Mouse (Mus musculus): ENCODE data around the gene Slc16a10. TPM values are rescaled to one million over a fixed set of nuclear protein-coding genes. Genes with fewer than 3 reads are reported as not detected.
"Not testable (repeated sequence)": the region's sequence is repeated elsewhere in the genome, so short reads cannot be mapped to it uniquely, and the experiment has no call there.

Gene Slc16a10
- polyA plus RNA-seq, 1 experiment from 2014 or later = 16.5 TPM

DNA sequence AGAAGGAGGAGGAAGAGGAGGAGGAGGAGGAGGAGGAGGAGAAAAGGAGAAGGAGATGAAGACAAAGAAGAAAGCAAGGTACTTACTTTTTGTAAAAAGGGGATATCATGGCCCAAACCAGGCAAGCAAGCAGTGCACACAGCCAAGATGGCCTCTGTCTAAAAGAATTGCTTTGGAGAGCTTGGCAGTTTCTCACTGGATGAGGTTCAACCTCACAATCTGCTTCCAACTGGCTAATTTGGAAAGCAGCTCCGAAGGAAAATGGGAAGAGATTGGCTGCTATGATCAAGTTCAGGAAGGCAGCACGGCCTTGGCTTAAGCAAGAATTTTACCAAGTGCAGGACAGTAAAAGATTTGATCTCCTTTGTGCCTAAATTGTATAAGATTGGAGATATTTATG lies 112.4 kb downstream of the Slc16a10 start:
- no peak overlapping the region for H3K4me3 ChIP-seq (replicated peaks)
- no peak overlapping the region for H3K4me2 ChIP-seq
- H3K9me3 ChIP-seq = no peaks in the 10 kb centered on the region
- no peaks in the 10 kb centered on the region for H3K36me3 ChIP-seq
- peaks cover 3% of the 10 kb centered on the region; the same call in 1 of the 2 replicates for H3K4me1 ChIP-seq
- no peaks in the 10 kb centered on the region for H3K27me3 ChIP-seq (replicated peaks)
- no peak overlapping the region for H3K9ac ChIP-seq
- ATAC-seq (ENCODE audit: insufficient read depth, low FRiP score, low read depth) = no peak
- H3K27ac ChIP-seq = no peak overlapping the region
- WGBS = 81% methylated on average over 2 of the region's 2 CpGs

DNA sequence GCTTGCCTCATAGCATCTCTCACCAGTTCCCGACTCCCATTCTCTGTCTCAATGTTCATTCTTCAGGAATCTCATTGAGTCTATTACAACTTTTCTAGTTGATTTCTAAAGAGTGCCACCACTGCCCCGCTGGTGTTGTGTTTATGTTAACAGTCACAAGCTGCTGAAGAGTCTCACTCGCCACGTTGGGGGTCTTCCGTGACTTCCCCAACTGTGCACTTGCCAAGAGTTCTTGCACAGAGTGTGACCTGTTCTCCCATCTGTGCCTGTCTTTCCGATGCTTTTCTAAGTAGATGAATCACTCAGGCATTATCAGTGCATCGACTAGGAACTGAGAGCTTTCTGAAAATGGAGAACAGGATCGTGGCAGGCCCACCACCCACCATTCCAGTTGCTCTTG lies 114.0 kb downstream of the Slc16a10 start:
- ATAC-seq (ENCODE audit: insufficient read depth, low FRiP score, low read depth) = no peak
- no peak overlapping the region for H3K4me3 ChIP-seq (replicated peaks)
- H3K9ac ChIP-seq = no peak overlapping the region
- peaks cover 3% of the 10 kb centered on the region; the same call in 1 of the 2 replicates for H3K4me1 ChIP-seq
- H3K4me2 ChIP-seq = no peak overlapping the region
- H3K36me3 ChIP-seq = no peaks in the 10 kb centered on the region
- H3K9me3 ChIP-seq = no peaks in the 10 kb centered on the region
- 77% methylated on average over 8 of the region's 8 CpGs for WGBS
- H3K27me3 ChIP-seq (replicated peaks) = no peaks in the 10 kb centered on the region
- H3K27ac ChIP-seq = no peak overlapping the region

DNA sequence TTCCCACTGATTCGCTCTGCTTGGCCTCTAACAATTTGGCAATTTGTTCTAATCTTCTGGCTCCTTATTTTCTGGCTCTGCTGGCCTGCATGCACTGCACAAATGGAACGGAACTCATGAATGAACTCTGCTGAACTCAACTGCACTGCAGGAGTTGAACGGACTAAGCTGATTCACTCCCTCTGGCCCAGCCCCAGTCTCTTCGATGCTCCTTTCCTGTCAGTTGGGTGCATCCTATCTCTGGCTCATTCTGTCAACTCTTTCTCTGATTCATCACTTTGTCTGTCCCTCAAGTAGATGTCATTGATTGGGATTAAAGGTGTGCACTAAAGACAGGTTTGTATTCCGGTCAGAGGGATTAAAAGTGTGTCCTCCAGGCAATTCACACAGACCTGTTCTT lies 115.5 kb downstream of the Slc16a10 start:
- WGBS = 93% methylated on average over 5 of the region's 5 CpGs
- Histone ChIP-seq H3K4me1 (peaks cover 3% of the 10 kb centered on the region; the same call in 1 of the 2 replicates), H3K4me2 (no peak overlapping the region), H3K27ac (no peak overlapping the region), H3K9ac (no peak overlapping the region), H3K9me3 (no peaks in the 10 kb centered on the region), H3K36me3 (no peaks in the 10 kb centered on the region), H3K4me3 (replicated peaks) (no peak overlapping the region), H3K27me3 (replicated peaks) (no peaks in the 10 kb centered on the region)
- ATAC-seq (ENCODE audit: insufficient read depth, low FRiP score, low read depth) = no peak

DNA sequence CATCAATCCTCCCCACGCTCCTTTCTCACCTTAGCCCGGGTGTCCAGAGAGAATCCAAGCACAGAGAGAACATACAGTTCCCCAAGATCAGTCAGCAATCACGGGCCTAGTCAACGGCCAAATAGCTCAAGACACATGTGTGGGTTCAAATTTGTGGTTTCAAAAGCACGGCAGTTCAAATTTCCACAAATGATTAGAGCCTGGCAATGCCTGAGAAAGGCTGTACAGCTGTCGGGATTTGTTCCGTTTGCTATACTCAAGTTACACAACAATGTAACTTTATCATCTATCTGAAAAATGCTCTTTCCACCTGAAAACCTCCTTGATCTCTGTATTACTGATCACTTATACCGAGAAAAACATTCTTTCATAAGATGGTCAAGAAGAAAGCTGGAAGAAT lies 116.5 kb downstream of the Slc16a10 start:
- no peak for ATAC-seq (ENCODE audit: insufficient read depth, low FRiP score, low read depth)
- Histone ChIP-seq H3K9ac (no peak overlapping the region), H3K4me3 (replicated peaks) (peak overlapping the region; percentile 63), H3K27me3 (replicated peaks) (no peaks in the 10 kb centered on the region), H3K4me2 (peak overlapping the region; percentile 97), H3K36me3 (no peaks in the 10 kb centered on the region), H3K27ac (no peak overlapping the region), H3K9me3 (no peaks in the 10 kb centered on the region), H3K4me1 (peaks cover 3% of the 10 kb centered on the region; the same call in 1 of the 2 replicates)
- 62% methylated on average over 8 of the region's 8 CpGs for WGBS

DNA sequence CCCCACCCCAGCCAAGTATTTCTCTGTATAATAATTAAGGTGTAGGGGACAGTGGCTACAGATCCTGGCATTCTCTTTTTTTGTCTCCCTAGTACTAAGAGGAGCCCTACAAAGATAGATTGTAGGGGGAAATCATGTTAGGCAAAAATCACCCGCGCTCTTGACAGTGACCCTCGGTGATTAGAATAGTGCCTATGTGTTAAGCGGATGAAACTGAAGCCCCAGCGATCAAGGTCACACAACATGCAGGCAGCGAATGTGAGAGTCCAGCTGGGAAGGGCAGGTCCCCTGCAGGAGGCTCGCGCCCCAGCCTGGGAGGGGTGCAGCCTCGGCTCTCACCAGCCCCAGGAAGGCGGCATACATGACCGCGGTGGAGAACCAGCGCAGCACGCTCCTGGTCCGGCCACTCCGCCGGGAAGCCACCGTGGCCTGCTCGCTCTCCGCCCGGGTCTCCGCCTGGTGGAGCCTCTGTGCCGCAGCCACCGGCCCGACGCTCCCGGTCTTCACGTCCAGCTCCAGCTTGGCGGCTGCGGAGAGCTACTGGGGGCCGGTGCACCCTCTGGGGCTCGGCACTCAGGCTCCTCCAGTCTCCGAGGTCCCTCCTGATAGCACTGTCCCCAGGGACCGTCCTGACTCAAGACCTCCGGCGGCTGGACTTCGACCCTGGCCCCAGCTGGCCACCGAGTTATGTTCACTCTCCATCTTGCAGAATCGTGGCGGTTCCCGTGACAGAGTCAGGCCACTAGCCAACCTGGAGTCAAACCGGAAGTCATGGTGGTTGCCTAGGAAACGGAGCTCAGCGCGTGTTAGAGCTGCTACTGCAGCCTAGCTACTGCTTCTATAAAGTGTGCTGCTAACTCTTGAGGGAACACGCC lies 117.3 kb downstream of the Slc16a10 start, which contains the start of gene Mfsd4b1:
TSS of gene Mfsd4b1 (minus strand) at position 715 of the 875 bp plus-strand sequence.
- H3K36me3 ChIP-seq = no peaks in the 10 kb centered on the region
- under 1% methylated on average over 46 of the region's 46 CpGs for WGBS
- H3K4me3 ChIP-seq (replicated peaks) = peak within 1 kb of the TSS; percentile 63
- H3K4me1 ChIP-seq = peaks cover 3% of the 10 kb centered on the region; the same call in 1 of the 2 replicates
- no peak within 1 kb of the TSS for H3K27ac ChIP-seq
- no peaks in the 10 kb centered on the region for H3K9me3 ChIP-seq
- peak; percentile 87 for ATAC-seq (ENCODE audit: insufficient read depth, low FRiP score, low read depth)
- H3K27me3 ChIP-seq (replicated peaks) = no peaks in the 10 kb centered on the region
- peak within 1 kb of the TSS; percentile 97 for H3K4me2 ChIP-seq
- peak within 1 kb of the TSS; percentile 23; the same call in 1 of the 2 replicates for H3K9ac ChIP-seq

DNA sequence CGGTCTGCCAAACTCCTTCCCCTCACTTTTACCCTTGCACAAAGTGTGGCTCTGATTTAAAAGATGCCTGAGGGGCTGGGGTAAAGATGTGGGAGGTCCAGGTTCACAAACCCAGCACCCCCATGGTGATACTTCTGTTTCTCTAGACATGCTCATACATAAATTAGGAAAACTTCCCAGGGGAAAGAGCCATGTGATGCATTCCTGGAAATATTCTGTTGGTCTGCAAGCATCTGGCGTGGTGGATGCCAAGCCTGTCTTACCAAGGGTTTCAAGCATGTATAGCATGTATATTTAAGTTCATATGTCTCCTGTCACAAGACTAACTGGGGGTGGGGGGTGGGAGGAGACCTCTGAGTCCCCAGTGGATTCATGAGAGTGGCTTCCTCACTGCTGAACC lies 121.7 kb downstream of the Slc16a10 start:
- Histone ChIP-seq H3K9ac (no peak overlapping the region), H3K36me3 (no peaks in the 10 kb centered on the region), H3K27ac (no peak overlapping the region), H3K27me3 (replicated peaks) (no peaks in the 10 kb centered on the region), H3K4me2 (no peak overlapping the region), H3K9me3 (no peaks in the 10 kb centered on the region), H3K4me1 (peaks cover 2% of the 10 kb centered on the region; the same call in 1 of the 2 replicates), H3K4me3 (replicated peaks) (no peak overlapping the region)
- WGBS = 65% methylated on average over 2 of the region's 2 CpGs
- no peak for ATAC-seq (ENCODE audit: insufficient read depth, low FRiP score, low read depth)

DNA sequence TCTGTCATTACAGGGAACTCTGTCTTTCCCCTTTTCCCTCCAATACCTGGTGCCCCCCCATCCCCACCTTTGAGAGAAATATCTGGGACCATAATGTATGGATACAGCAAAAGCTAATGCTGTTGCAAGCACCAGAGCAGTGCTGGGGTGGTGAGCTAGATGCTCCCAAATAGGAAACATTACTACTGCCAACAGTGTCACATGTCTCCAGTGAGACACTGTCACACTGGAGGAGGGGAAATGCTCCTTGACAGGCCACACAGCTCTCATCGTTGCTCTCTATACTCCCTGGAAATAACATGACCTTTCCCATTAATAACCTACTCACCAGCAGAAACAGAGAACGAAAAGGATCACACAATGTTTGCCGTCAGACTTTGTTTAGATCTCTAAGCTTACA lies 122.6 kb downstream of the Slc16a10 start:
- H3K4me3 ChIP-seq (replicated peaks) = no peak overlapping the region
- H3K4me2 ChIP-seq = no peak overlapping the region
- no peaks in the 10 kb centered on the region for H3K4me1 ChIP-seq
- no peaks in the 10 kb centered on the region for H3K9me3 ChIP-seq
- ATAC-seq (ENCODE audit: insufficient read depth, low FRiP score, low read depth) = no peak
- H3K27me3 ChIP-seq (replicated peaks) = no peaks in the 10 kb centered on the region
- WGBS = 44% methylated on average over 3 of the region's 3 CpGs
- no peak overlapping the region for H3K9ac ChIP-seq
- no peaks in the 10 kb centered on the region for H3K36me3 ChIP-seq
- no peak overlapping the region for H3K27ac ChIP-seq

DNA sequence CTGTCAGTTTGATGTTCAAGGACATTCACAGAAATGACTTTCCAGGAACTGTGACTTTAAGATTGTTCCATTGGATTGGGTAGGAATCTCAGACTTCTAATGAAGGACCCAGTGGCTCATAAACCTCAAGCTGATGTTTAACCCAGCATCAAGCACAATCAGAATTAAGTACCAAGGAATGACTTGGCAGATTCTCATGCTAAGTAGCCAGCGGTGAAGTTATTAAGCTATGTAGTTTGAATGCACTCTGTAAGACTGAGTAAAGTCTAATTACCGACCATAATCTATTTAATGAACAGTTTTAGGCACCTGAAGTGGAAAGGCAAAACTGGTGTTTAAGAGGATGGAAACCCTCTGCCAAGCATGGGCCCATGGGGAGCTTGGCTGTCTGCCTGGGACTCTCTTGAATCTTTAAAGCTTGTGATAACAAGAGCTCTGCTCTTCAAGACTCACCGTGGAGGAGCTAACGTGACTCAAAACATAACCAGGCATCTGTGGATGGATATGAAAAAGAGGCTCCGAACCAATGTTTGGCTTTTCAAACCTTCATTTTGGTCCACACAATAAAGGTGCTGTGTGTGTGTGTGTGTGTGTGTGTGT lies 123.7 kb downstream of the Slc16a10 start:
- no peak overlapping the region for H3K4me2 ChIP-seq
- H3K27me3 ChIP-seq (replicated peaks) = no peaks in the 10 kb centered on the region
- no peak overlapping the region for H3K27ac ChIP-seq
- no peaks in the 10 kb centered on the region for H3K36me3 ChIP-seq
- H3K9ac ChIP-seq = no peak overlapping the region
- whole genome bisulfite sequencing = 80% methylated on average over 5 of the region's 5 CpGs
- no peaks in the 10 kb centered on the region for H3K4me1 ChIP-seq
- H3K4me3 ChIP-seq (replicated peaks) = no peak overlapping the region
- no peaks in the 10 kb centered on the region for H3K9me3 ChIP-seq
- no peak for ATAC-seq (ENCODE audit: insufficient read depth, low FRiP score, low read depth)

DNA sequence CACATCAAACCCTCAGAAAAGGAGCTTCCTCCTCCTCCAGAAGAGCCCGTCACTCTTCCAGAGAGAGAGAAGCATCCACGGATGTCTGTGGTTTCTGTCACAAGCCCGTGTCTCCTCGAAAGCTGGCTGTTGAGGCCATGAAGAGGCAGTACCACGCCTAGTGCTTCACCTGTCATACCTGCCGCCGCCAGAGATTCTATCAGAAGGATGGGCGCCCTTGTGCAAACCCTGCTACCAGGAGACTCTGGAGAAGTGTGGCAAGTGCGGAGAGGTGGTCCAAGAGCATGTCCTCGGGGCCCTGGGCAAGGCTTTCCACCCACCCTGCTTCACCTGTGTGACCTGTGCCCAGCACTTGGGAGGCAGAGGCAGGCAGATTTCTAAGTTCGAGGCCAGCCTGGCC lies 132.5 kb downstream of the Slc16a10 start:
- Histone ChIP-seq H3K4me2 (no peak overlapping the region), H3K4me1 (no peaks in the 10 kb centered on the region), H3K9me3 (no peaks in the 10 kb centered on the region), H3K27me3 (replicated peaks) (no peaks in the 10 kb centered on the region), H3K4me3 (replicated peaks) (no peak overlapping the region), H3K27ac (no peak overlapping the region), H3K36me3 (no peaks in the 10 kb centered on the region), H3K9ac (no peak overlapping the region)
- no peak for ATAC-seq (ENCODE audit: insufficient read depth, low FRiP score, low read depth)
- WGBS = 82% methylated on average over 11 of the region's 11 CpGs

DNA sequence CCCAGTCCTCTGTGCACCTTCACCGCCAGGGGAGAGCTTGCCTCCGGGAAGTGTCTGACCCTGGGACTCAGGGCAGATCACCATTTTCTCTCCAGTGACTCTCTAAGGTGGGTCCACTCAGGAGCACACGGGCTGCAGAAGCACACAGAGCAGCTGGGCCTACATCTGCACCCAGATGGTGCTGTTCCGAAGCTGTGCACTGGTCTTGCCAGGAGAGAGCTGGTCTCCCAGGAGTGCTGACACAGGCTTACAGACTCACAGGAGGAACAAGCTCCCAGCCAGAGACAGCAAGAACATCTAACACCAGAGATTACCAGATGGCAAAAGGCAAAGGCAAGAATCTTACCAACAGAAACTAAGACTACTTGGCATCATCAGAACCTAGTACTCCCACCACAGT lies 133.2 kb downstream of the Slc16a10 start:
- H3K9ac ChIP-seq; ATAC-seq (ENCODE audit: insufficient read depth, low FRiP score, low read depth); H3K4me3 ChIP-seq (replicated peaks); H3K27me3 ChIP-seq (replicated peaks); H3K36me3 ChIP-seq; H3K4me2 ChIP-seq; H3K27ac ChIP-seq; H3K9me3 ChIP-seq; H3K4me1 ChIP-seq: not testable (repeated sequence)
- 58% methylated on average over 4 of the region's 4 CpGs for WGBS

DNA sequence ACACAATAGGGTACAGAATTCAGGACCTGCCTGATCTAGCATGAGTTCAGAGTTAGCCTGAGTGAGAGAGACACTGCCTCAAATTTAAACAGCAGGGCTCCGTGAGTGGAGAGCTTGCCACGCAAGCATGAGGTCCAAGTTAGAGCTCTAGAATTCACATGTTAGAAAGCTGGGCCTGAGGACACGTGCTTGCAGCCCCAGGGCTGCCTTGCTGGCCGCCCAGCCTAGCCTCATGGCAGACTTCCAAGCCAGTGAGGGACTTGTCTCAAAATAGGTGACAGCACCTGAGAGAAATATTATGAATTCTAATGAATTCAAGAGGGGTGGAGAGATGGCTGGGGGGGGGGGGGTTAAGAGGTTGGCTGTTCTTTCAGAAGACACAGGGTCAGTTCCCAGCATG lies 134.1 kb downstream of the Slc16a10 start:
- no peaks in the 10 kb centered on the region for H3K36me3 ChIP-seq
- WGBS = 88% methylated on average over 4 of the region's 4 CpGs
- H3K4me1 ChIP-seq = no peaks in the 10 kb centered on the region
- no peak overlapping the region for H3K9ac ChIP-seq
- H3K27me3 ChIP-seq (replicated peaks) = no peaks in the 10 kb centered on the region
- no peaks in the 10 kb centered on the region for H3K9me3 ChIP-seq
- H3K4me2 ChIP-seq = no peak overlapping the region
- no peak overlapping the region for H3K27ac ChIP-seq
- H3K4me3 ChIP-seq (replicated peaks) = no peak overlapping the region
- ATAC-seq (ENCODE audit: insufficient read depth, low FRiP score, low read depth) = no peak

DNA sequence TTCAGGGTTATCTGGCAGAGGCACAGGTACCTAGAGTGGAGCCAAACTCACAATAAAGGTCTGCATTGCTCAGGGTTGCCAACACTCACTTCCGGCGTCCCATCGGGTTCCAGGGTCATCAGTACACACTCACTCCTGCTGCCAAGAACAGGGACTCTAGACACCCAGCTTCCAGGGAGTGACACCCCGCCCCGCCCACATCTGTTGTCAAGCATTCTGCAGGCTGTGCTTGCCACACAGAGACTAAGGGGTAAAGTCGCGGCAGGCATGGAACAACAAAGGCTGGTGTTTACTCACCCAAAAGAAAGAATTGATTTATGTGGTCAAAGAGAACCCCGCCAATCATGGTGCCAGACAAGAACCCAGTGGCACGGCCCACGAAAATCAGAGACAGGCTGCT lies 135.1 kb downstream of the Slc16a10 start:
- H3K4me2 ChIP-seq = no peak overlapping the region
- no peak for ATAC-seq (ENCODE audit: insufficient read depth, low FRiP score, low read depth)
- WGBS = 66% methylated on average over 10 of the region's 10 CpGs
- no peak overlapping the region for H3K4me3 ChIP-seq (replicated peaks)
- H3K9me3 ChIP-seq = no peaks in the 10 kb centered on the region
- no peaks in the 10 kb centered on the region for H3K36me3 ChIP-seq
- no peak overlapping the region for H3K27ac ChIP-seq
- H3K4me1 ChIP-seq = no peaks in the 10 kb centered on the region
- H3K27me3 ChIP-seq (replicated peaks) = no peaks in the 10 kb centered on the region
- no peak overlapping the region for H3K9ac ChIP-seq
